Mouse (Mus musculus) cerebellum, postnatal 25 days (tissue): ENCODE measurements around the gene Alkbh3.

Experiments used
- DNase-seq, 2 experiments: peaks; one replicate each; pipeline ENCODE4 v3.0.0; 2021; ENCODE audit warnings: mixed read lengths in 2 of 2

Gene Alkbh3

DNA sequence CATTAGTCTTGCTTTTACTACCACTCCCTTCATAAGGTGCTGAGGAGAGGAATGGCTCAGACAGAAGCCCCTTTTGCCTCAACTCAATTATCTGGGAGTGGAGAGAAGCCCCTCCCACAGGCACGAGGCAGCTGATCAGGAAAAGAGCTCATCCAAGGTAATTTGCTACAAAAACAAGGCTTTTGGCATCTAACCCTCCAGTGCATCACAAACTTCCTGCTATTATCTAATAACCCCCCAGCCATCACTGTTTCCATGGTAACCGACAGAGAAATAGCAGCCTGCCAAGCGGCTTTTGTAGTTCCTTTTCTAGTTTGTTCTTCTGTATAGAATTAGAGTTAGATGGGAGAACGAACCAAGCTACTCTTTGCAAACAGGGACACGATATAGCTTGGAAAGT is 18.3 kb downstream of the Alkbh3 start:
- no peak for DNase-seq

DNA sequence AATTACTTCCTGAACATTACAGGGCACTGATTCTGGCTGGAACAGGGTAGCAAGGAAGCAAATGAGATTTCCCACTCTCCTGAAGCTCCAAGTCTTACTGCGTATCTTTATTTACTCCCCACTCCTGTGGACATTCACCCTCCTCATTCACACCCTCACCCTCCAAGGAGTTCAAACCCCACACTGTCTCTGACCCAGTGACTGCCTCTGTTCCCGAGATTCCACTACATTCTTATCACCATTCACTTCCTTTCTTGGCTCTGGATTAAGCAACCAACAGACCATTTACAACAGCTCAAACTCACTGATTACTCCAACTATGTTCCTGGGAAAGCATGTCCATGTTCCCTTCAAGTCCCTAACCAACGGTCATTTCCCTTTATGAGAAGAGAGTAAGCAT is 19.3 kb downstream of the Alkbh3 start:
- DNase-seq: no peak

DNA sequence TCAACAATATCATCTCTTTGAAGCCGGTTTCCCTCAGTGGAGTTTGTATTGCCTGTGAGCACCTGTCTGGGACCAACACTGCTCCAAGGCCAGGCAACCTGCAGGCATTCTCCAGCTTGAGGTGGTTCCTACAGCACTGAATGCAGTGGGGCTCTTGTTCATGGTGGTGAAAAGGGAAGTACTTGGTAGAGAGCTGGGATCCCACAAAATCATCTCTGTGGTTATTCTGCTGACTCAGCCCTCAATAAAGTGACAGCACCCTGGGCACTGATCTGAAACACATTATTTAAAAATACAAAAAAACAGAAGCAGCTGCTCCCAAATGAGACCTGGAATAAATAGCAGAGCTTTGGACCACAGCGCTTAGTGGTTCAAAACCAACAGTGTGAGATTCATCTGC is 22.2 kb downstream of the Alkbh3 start:
- DNase-seq: no peak

DNA sequence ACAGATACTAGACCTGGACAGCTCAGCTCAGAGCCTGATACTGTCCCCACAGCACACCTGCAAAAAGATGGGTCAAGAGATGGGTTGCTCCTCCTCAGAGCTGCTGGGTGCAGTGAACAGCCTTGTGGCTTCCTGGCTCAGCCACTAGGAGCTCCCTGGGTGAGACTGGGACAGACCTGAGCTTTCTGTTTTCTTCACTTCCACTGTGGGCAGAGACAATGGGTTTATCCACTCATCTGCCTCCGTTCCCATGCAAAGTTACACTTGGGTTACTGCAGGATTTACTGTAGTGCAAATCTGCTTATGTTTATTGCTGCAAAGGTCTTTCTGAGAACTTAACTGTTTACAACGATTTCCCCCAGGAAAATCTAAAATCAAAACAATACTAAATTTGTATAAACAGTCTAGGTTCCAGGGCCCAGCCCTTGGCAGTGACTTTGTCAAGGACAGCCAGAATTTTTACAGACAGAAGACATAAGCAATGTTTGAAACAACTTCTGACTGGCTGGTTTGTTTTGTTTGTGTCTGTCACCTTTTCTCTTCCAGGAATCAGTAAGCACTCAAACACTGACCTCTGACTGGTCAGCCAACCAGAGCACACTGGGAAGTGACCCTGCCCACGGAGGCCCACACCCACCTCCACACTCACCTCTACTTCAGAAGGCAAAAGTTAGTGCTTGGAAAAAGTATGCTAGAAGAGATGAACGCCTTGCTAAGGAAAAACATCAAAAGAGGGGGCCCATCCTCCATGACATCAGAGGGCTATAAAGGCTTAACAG is 28.0 kb downstream of the Alkbh3 start:
- DNase-seq: no peak

DNA sequence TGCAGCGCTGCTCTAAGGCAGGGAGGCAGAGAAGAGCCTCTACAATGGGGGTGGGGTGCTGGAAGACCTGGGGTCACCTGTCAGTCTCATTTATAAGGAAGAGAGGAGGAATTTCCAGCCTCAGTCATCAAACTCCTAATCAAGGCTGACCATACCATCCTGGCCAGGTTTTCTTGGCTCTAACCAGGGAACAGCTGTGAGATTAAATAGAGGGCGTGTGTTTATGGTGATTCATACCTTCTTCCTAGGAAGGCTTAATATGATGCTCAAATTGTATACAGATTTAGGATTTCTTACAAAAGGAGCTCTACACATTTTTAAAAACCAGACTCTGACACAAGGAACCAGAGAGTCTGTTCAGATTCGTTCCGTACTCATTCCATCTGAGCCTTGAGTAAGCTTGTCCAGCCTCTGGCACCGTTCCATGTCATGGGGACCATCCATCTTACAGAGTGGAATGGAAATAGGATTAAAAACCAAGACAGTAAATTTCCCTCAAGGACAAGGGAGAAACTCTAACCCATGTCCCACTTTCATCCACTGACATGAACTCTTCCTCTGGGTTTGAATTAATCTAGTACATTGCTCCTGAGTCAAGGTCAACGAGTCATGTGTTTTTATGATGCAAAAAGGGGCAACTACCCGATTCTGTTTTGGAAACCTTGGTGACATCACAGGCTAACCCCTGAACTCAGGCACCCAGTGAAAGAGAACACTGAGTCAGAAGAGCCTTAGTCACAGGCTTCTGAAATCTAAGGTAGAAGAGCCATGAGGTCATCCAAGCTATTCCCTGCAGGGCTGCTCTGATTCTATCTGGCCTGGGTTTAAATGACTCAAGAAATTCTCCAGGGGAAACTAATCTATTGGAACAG is 31.1 kb downstream of the Alkbh3 start:
- DNase-seq: peak; percentile 42 to 68

DNA sequence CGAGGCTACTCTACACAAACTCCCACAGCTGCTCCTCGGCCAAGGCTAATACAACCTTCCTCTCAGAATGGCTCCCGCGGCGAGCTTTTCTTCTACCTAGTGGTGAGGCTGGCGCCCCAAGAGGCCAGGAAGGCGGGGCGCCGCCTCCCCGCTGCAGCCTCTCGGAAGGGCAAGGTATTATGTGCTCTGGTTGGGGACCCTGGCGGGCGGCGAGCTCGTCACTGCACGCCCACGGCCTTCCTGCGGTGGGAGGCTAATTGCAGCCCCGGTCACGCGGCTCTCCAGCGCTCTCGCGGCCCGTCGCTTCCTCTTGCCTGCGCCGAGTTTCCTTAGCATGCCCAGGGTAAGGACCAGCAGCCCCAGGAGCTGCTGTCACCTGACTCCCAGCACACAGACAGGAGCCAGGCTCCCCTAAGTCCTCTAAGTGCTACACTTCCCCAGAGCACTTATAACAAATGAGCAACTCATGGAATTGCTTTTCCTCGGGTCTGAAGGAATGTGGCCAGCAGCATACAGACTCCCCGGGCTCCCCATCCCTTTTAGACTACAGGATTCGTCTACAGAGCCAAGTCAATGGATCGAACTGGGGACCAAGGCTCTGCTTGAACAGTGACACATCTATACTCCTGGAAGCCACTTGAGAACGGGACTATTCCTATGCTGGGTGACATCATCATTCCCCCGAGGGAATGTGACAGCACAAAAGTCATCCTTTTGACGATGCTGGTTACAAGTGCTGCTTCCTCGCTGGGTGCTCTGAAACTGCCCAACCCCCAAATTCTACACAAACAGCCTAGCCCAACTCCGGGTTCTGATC is 34.0 kb downstream of the Alkbh3 start:
- DNase-seq: peak; percentile 66 to 73

DNA sequence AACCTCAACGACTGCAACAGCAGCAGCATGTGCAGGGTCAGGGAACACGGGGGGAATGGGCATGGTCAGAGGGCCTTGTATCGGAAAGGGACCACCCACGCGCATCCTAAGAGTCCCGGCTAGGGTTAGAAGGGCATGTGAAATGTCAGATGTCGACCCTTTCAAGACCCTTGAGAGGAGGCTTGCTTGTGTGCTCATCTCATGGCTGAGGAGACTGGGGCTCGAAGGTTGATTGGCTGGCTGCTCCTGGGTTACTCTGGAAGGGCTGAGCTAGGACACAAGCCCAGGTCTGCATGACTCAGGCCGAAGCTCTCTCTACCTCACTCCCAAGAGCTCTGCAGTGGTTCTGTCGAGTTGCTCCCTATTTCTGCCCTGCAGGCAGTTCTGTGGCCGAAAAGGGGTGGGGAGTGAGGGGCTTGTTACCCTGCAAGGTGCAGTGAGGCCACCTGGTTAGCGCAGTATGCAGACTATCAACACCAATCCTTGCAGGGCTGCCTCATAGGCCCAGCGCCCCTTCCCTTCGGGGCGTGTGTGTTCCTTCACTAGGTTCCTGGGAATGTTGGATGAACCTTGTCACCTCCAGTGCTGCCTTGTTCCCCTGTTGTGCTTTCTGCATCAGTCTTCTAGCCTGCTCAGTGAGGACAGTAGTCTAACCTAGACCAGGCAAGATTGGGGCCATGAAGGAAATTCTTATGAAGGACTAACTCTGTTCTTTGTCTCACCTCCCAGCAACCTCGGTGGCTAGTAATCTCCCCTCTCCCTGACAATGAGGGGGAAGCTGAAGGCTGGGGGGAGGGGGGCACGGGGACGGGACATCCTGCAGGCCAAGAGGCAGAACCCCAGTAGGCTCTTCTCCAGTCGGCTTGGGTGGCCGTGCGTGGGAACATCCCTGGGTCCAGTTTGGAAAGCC is 34.8 kb downstream of the Alkbh3 start:
- no peak for DNase-seq

DNA sequence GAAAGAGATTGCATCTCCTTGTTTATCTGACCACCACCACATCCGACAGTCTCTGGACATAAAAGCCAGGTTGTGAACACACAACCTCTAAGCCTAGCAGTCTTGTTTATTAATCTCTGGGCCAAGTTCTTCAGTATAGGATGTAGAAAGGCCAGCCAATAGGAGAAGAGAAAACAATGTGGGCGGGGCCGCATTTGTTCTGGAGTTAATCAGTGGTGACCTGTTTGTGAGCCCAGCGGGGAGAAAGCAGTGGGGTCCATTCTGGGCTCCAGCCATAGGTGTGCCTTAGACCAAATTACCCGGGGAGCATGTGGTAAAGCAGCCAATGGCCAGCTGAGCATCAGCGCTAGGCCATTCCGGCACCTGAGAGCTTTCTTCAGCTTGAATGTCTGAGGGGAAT is 35.6 kb downstream of the Alkbh3 start:
- DNase-seq: peak in 1 of 2 experiments; percentile 23

DNA sequence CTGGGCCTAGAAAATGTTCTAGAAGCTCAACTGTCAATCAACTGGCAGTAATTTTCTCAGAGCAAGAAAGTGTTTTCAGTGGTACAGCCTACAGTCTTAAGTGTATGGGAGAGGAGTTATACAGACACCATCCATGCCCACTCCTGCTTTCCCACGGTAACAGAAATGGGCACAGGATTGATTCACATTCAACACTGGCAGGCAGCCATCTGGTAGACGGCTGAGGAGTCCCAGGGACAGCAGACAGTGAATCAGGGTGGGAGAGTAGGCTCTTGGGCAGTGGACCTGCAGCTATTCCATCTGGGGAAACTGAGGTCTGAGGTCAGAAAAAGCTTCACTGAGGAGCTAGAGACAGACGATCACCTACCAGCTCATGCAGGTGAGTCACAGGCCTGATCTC is 39.0 kb downstream of the Alkbh3 start:
- no peak for DNase-seq

DNA sequence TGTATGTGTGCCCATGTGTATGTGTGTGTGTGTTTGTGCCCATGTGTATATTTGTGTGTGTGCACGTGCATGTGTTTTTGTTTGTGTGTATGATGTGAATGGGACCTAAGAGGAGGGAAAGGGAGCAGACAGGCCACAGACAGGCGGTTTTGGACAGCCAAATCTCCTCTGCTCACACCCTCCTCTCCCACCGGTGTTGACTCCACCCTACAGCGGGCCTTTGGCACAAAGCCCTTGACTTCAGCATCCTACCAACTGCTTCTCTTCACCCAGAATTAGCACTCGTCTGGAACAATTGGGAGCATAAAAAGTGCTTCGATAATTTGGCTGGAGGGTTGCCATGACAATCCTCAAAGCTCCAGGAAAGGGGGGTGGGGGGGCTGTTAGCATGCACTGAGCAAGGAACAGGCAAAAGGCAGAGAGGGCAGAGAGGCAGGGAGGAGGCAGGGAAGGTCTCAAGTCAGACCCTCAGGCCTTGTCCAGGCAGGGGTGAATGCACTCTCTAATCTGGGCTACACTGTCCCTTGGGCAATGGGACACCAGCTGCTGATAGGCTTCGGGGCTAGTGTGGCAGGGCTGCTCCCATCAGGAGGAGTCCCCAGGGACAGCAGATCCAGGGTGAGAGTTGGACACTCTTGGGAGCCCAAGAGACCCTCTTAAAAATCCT is 46.0 kb downstream of the Alkbh3 start:
- DNase-seq: peak; percentile 54 to 71

DNA sequence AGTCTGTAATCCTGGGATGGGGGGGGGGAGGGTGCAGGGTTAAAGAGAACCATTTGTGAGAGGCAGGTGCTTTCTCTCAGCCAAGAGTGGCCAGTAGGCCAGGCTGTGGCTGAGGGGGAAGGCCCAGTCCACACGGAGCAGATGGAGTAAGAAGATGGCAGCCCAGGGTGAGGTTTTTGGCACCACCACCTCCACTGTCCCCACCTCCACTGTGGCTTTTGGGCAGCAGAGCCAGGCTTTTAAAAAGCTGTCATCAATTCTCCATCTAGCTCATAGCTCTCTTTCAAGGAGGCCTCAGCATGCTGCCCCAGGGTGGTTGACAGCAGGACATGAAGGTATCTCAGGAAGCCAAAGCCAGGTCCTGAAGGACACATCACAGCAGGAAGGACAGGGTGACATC is 46.8 kb downstream of the Alkbh3 start:
- peak; percentile 54 to 60 for DNase-seq

DNA sequence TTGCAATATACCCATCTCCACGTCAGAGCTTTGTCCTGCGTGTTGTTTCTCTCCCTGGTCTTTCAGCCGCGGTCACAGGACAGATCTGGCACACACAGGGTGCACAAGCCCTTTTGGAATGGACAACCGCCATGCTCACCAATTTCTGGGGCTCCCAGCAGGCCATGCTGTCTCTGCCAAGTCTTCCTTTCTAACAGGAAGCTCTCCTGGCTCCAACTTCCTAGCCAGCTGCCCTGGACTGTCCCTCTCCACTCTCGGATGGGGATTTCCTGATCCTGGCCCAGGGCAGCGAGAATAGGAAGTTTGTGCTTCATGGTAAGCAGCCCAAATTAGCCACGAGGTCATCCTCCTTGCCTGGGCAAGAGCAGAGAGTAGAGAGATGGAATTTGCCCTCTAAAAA is 48.9 kb downstream of the Alkbh3 start:
- peak; percentile 90 for DNase-seq

DNA sequence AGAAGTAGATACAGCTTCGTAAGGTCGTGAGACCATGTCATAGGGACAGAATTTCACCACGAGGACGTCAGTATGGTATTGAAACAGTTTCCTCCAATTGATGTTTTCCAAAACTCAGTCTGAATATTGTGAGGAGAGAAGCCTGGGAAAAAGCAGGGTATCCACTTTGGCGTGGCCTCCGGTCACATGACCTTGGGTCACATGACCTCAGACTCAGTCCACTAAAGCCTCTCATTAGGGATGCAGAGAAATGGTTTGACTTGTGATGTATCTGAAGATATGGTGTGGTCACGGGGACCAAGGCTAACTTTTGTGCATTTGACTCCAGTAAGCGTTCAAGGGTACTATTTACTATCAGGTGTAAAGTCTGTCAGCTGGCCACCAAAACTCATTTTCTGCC is 51.3 kb downstream of the Alkbh3 start:
- no peak for DNase-seq

DNA sequence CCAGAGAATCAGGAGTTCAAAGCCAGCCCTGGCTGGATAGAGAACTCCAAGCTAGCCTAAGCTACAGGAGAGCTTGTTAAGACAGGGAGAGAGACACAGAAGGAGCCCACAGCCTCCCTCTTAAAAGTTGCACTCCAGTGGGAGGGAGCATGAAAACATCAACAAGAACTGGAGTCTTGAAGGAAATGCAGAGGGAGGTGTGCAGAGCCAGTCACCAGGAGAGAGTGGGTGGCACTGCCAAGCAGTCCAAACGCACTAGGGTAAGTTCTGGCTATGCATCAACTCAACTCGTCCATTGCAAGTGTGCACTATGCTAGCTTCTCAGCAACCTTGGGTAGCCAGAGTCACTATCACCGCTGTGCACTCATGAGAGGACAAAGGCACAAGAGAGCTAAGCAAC is 52.4 kb downstream of the Alkbh3 start:
- DNase-seq: no peak

DNA sequence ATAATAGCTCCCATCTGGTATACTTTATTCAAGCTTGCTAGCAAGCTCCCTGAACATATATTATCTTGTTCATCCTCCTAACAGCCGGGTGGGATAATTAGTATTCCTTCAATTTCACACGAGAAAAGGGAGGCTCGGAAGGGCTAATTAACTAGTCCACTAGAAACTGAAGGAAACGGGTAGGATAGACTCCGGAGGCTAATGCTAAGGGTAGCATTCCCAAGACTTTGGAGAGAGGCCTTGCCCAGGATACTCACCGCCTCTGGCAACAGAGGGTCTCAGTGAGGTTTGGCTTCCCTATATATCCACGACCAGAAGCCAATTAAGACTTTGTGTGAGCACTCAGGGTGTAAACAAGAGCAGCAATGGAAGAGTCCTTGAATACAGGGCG is 52.8 kb downstream of the Alkbh3 start:
- no peak for DNase-seq

DNA sequence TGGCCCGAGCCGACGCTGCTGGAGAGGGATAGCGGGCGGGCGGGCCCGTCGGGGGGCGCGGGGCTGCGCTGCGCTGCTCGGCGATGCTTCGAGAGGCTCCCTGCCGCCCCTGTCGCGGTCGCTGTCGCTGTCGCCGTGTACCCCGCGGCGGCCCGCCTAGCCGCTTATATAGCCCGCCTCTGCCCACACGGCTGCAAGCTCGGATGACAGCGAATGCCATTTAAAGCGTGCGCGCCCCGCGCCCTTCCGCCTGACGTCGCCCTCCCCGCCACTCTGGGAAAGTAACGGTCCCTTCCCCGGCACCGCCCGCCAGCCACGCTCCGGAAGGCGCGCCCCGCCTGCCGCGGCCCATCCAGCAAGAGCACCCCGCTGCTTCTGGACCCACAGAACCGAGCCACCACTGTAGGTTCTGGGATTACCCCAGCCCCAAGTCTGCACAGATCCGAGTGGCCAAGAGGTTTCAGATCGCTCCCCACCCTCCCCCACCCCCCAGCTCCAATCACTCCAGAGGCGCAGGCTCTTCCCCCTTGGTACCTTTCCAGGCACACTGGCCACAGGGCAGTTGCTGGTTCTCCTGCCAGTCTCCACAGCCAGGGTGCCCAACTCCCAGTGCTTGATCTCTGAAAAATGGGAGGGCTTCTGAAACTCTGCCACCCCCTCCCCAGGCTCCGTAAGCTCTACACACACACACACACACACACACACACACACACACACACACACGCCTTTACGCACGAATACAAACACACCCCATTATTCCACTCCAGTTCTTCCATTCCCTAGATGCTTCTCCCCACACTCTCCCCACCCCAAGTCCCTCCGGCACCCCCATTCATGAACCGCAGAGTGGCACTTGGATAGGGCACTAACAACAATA is 53.5 kb downstream of the Alkbh3 start, which contains the start of gene Gm13889:
TSS of gene Gm13889 (minus strand) at position 294 of the 877 bp plus-strand sequence.
- DNase-seq: peak; percentile 84 to 88

DNA sequence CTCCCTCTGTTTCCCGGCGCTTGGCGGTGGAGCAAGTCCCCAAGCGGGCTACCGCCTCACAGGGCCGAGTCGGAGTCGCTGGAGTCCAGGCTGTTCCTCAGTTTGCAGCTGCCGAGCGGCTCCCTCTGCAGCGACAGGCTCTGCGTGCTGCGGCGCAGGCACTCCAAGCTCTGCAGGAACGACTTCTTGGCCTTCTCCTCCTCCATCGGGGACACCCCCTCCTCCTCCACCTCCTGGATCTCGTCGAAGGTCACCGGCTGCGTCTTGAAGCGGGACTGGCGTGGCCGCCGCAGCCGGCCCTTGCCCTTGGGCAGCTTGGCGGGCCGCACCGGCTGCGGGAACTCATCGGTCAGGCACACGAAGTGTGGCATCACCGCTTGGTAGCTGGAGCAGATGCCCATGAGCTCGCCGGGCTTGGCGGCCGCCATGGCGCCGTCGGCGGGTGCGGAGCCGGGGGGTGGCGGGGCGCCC is 54.2 kb downstream of the Alkbh3 start:
- peak; percentile 74 to 84 for DNase-seq

DNA sequence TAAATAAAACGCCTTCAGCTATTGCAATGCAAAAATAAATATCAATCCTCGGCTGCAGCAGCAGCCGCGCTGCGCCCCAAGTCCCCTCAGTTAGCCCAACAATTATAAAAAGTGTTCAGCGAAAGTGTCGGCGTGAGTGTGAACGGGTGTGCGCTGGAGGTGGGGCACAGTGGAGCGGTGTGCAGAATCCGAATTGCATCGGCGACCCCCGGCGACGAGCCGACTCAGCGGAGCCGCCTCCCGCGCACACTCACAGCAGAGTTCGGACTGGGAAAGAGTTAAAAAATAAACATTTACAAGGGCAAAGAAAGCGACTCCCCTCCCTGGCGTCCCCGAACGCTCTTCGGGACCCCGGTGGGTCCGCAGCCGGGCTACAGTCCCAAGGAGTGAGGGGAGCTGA is 54.7 kb downstream of the Alkbh3 start:
- DNase-seq: no peak

DNA sequence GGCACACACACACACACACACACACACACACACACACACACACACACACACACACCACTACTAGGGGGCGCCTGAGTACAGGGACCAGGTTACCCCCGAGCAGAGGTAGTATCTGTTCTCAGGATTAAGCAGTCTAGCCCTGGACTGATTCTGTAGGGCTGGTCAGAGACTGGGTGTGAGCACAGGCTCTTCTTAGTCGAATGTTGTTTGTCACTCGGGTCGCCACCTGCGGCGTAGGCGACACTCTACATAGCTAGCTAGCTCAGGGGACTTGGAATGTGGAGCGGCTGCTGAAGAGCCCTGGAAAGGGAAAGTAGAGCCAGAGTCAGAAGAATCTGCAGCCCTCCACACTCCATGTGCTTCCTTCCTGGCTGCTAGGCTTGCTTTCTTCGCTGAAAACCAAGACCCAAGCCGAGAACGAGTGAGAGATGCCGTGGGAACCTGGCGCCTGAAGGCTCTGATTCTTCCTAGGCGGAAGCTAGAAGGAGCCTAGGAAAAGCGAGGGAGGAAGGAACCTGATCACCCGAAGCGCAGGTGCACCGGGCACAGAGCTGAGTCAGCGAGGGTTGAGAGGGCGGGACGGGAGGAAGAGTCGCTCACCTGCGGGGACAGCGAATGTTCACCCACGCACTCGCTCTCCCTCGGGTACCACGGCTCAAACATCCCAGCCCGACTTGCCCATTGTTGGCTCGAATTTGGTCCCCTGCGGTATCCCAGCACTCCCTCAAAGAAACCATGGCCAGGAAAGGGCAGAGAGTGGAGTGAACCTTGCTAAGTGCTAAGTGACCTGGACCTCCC is 55.6 kb downstream of the Alkbh3 start:
- DNase-seq: peak; percentile 77 to 80
